Mouse (Mus musculus) kidney, postnatal 14 days (tissue): ENCODE measurements at regions not wholly inside any gene's neighbourhood (a gene's known extent, or its start where the extent isn't known, plus 50 kb on each side); places are given as distances from the start of the nearest gene placed in this dataset.
"Not testable (repeated sequence)": the region's sequence is repeated elsewhere in the genome, so short reads cannot be mapped to it uniquely, and the experiment has no call there.

Experiments used
- DNase-seq: peaks from one replicate; pipeline ENCODE4 v3.0.0; 2022; ENCODE audit warnings: mixed read lengths

GRCm38 (mm10) chr19:3158149-3158548 lies 124.6 kb upstream of the Mrpl21 start:
- not testable (repeated sequence) for DNase-seq

DNA sequence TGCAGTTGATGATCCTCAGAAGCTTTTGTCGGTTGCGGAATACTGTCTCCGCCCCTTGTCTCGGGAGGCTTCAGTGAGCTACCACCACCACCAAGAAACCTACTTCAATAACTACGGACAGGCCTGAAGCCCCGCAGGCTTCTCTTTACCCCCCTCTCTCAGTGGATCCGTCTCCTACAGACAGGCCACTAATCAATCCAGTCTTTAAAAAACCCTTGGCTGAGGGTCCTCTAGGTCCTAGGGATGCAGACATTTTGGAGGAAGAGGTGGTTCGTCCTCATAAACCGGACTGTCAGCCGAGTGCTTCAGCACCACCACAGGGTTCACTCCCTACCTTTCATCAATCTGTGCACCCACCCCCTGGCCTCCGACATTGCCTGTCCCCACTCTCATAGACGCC lies 123.4 kb upstream of the Mrpl21 start:
- DNase-seq = no peak

GRCm38 (mm10) chr19:3167683-3168082 lies 115.0 kb upstream of the Mrpl21 start:
- no peak for DNase-seq

DNA sequence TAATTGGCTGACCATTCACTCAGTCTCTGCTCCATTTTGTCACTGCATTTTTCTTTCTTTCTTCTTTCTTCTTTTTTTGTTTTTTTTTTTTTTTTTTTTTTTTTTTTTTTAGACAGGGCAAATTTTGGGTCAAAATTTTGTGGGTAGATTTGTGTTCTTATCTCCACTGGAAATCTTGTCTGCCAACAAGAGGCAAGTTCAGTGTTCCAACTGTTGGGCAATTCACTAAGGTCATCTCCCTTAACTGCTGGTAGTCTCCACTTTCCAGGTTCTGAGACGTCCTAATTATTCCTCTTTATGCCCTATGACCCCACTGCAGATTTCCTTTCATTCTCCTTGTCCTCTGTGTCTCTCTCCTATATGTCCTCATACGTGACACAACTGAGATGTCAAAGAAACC lies 100.1 kb upstream of the Mrpl21 start:
- DNase-seq = no peak

GRCm38 (mm10) chr19:3192644-3193043 lies 90.1 kb upstream of the Mrpl21 start:
- DNase-seq = no peak

DNA sequence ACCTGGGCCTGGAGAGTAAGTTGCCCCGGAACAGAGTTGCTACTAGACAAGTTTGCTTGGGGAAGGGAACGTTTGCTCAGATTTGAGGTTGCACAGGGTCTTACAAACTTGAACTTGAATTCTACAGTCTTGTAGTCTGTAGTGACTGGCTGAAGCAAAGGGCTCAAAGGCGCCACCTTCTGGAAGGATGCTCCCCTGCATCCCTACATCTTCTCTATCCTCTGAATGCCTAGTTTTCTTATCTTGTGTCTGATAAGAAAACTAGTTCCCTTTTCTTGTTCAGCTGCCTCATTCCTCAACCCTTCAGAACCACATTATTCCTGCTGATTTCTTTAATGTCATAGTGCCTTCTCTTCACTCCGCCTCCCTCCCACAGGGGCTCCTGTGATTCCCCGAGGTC lies 78.2 kb upstream of the Mrpl21 start:
- DNase-seq = peak; percentile 9

DNA sequence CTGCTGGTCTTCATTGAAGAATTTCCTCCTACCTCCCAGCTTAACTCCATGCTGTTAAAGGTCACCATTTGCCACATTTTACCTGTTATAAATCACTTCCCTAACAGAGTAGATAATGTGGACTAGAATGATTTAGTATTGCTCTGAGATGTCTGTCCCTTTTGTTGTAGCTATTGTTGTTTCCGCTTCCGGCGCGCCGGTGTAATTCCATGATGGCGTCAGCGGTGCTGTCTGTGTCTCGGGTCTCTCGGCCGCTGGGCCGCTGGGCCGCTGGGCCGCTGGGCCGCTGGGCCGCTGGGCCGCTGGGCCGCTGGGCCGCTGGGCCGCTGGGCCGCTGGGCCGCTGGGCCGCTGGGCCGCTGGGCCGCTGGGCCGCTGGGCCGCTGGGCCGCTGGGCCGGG lies 77.3 kb upstream of the Mrpl21 start:
- DNase-seq = not testable (repeated sequence)

GRCm38 (mm10) chr19:3208283-3208682 lies 74.4 kb upstream of the Mrpl21 start:
- peak; percentile 49 for DNase-seq
